Mouse (Mus musculus) ES-E14 (cell line): ENCODE measurements around the gene Stx5a. TPM values are rescaled to one million over a fixed set of nuclear protein-coding genes. Genes with fewer than 3 reads are reported as not detected.

Experiments
- DNase-seq: peaks from one replicate; pipeline ENCODE4 v3.0.0-alpha.2; 2013; ENCODE audit warnings: low read depth, low spot score
- H3K27ac ChIP-seq: 2 replicates; pipeline ENCODE4 v1.5.1; 2012; ENCODE audit warnings: low read depth, mild to moderate bottlenecking, low read length, moderate library complexity, mixed read lengths; ENCODE audit not compliant: poor library complexity, insufficient read depth, severe bottlenecking
- H3K36me3 ChIP-seq: 2 replicates; pipeline ENCODE4 v1.6.1; 2012; ENCODE audit warnings: mild to moderate bottlenecking, low read length, moderate library complexity, mixed read lengths; ENCODE audit not compliant: control insufficient read depth, poor library complexity, insufficient read depth, severe bottlenecking
- H3K4me1 ChIP-seq, 2 experiments: fragments of 150-350 bp in 1 of 2; sonication (generic) in 1 of 2; 2 replicates each; pipeline ENCODE4 v1.6.1; 2012; ENCODE audit warnings: low read length in 2 of 2, mild to moderate bottlenecking in 1 of 2, mixed read lengths in 1 of 2; ENCODE audit not compliant: control insufficient read depth in 2 of 2, insufficient read depth in 2 of 2, poor library complexity in 1 of 2
- H3K4me3 ChIP-seq, 2 experiments: fragments of 150-350 bp in 1 of 2; sonication (generic) in 1 of 2; 2 replicates each; pipeline ENCODE4 v1.5.1; 2012; ENCODE audit warnings: low read length in 2 of 2, low read depth in 1 of 2, mild to moderate bottlenecking in 1 of 2, mixed read lengths in 1 of 2; ENCODE audit not compliant: insufficient read depth in 1 of 2, poor library complexity in 1 of 2, severe bottlenecking in 1 of 2
- H3K9ac ChIP-seq: 2 replicates; pipeline ENCODE4 v1.6.1; 2012; ENCODE audit warnings: low read depth, mild to moderate bottlenecking, low read length, mixed read lengths; ENCODE audit not compliant: poor library complexity, insufficient read depth, severe bottlenecking
- H3K9me3 ChIP-seq: fragments of 150-350 bp; sonication (generic); 2 replicates; pipeline ENCODE4 v1.6.1; 2012; ENCODE audit warnings: low read depth, mild to moderate bottlenecking, low read length; ENCODE audit not compliant: control insufficient read depth, insufficient read depth
- CHD2 ChIP-seq: IDR thresholded peaks from 2 replicates; pipeline ENCODE4 v1.6.1; 2014; ENCODE audit warnings: mild to moderate bottlenecking, low read depth, low read length, inconsistent platforms
- HCFC1 ChIP-seq: IDR thresholded peaks from 2 replicates; pipeline ENCODE4 v1.6.1; 2012; ENCODE audit warnings: low read length, inconsistent platforms, borderline replicate concordance; ENCODE audit not compliant: insufficient read depth
- MAFK ChIP-seq: IDR thresholded peaks from 2 replicates; pipeline ENCODE4 v1.6.1; 2014; ENCODE audit warnings: mild to moderate bottlenecking, low read depth, low read length, inconsistent platforms; ENCODE audit not compliant: insufficient read depth
- ZC3H11A ChIP-seq: IDR thresholded peaks from 2 replicates; pipeline ENCODE4 v1.6.1; 2012; ENCODE audit warnings: low read depth, mild to moderate bottlenecking, inconsistent platforms, low read length, borderline replicate concordance
- ZNF384 ChIP-seq: IDR thresholded peaks from 2 replicates; pipeline ENCODE4 v1.6.1; 2012; ENCODE audit warnings: low read depth, low read length, inconsistent platforms
- in situ Hi-C, 2 experiments: fragments of 600-800 bp; cut with MboI; formaldehyde crosslinking; loops; one replicate each; pipeline ENCODE4 v1.15.1; 2025; ENCODE audit warnings: low sequenced_read_pairs in 2 of 2, inconsistent platforms in 1 of 2; ENCODE audit not compliant: unreplicated experiment in 2 of 2
- total RNA-seq: library from RNA; depleted of rRNA; stranded (reverse); fragments of 300-350 nt; gene quantifications from 2 replicates; pipeline ENCODE4 v1.2.3, GENCODE M21; 2012

Gene Stx5a
- total RNA-seq, 1 experiment = 66.3 TPM

DNA sequence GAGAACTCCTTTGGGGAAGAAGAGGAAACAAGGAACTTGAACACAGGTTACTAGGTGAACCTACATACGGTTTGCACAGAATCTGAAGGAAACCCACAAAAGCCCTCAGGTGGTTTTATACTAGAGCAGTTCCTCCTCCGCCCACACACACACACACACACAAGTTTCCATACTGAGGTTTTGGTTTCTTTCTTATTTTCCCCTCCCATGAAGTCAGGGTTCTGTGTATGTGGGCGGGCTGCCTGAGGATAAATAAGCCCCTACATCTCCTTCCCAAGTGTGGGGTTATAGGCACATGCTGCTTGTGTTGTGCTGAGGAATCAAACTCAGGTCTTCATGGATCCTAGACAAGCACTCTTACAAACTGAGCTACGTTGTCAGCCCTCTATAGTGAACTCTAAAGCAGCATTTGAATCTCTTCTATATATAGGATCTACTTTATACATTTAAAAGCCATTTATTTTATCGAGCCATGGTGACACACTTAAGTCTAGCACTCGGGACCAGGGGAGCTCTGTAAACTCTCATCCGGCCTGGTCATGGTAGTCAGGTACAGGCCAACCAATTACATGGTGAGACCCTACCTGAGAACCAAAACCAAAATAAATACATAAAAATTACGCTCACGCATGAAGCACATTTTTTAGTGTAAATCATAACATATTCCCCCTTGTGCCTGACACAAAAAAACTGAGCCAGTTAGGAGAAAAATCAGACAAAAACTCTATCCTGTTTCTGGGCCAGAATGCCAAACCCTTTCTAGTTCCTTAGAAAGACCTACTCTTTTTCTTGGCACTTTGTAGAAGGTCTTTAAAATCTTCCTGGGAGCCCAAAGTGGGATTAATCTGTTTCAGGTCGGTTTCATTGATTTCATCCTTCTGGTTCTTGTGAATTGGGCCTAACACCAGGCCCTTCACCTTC lies 29.0 kb upstream of the Stx5a start:
- 0 out of 2 replicates have a peak, but pooled peaks have one; percentile 19 for TF ChIP-seq CHD2
- TF ChIP-seq HCFC1 = no peak
- no peaks in the 10 kb centered on the region for H3K9me3 ChIP-seq
- no peak for DNase-seq
- in situ Hi-C loops = no loop called here
- H3K4me3 ChIP-seq = peak overlapping the region; percentile 92 to 98
- peaks cover 7 to 12% of the 10 kb centered on the region in 2 experiments; a peak in 2 of 4 replicates for H3K4me1 ChIP-seq
- peak overlapping the region; percentile 95 for H3K27ac ChIP-seq
- peak overlapping the region; percentile 95 for H3K9ac ChIP-seq
- peaks cover 50% of the 10 kb centered on the region for H3K36me3 ChIP-seq

DNA sequence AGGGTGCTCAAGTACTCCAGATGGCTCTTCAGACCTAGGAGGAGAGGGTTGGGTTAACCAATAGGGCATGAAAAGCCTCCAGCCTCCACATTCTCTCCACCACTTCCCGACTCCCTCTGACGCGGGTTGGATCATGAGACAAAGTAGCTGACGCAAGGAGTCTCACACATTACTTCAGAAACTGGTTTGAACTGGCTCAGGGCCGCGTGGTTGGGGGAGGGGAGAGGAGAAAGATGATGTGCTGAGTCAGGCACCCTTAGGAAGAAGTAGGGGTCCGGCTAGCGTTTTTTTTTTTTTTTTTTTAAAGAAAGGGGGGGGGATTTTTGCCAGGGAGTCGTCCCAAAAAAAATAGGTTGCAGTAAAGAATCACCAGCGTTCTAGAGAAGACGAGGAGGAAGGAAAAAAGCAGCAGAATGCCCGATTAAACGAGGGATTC lies 28.3 kb upstream of the Stx5a start:
- in situ Hi-C loops = no loop called here
- Histone ChIP-seq H3K4me3 (peak overlapping the region; percentile 92 to 98), H3K4me1 (peaks cover 7 to 9% of the 10 kb centered on the region in 2 experiments; a peak in 2 of 4 replicates), H3K9ac (peak overlapping the region; percentile 95), H3K9me3 (no peaks in the 10 kb centered on the region), H3K36me3 (peaks cover 44% of the 10 kb centered on the region), H3K27ac (peak overlapping the region; percentile 95)
- peak; percentile 98 for DNase-seq
- TF ChIP-seq ZNF384 (peak; percentile 97), HCFC1 (no peak; the same call in 1 of the 2 replicates), CHD2 (no peak), ZC3H11A (no peak), MAFK (peak; percentile 98)

DNA sequence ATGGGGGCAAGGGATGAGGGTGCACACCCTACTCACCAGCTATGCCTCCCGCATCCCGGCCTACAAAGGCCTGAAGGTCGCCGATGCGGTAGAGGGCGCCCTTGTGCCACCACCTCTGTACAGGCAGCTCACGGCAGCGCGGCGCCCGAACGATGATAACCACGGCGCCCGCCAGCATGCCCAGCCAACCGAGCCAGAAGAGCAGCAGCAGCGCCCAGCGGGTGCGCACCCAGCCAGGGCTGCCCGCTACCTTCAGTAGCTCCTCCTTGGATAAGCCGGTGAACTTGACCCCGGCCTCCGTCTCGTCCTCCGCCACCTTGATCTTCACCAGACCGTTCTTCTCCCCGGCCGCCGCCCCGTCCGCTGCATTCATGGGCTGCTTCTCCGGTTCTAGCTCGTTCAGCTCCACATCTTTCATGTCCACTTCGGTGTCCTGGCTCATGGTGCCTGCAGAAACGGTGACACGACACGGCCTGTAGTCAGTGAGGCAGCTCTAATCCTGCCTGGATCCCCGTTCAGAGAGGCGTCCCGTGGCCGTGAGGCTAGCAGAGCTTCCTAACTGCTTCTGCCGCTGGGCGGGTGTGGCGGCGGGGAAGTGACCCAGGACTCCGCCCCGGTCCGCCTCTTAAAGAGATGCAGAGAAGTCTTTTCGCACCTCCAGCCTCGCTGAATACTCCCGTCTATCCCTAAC lies 27.8 kb upstream of the Stx5a start:
- in situ Hi-C loops = no loop called here
- no peak for TF ChIP-seq ZNF384
- no peak for TF ChIP-seq ZC3H11A
- peak; percentile 25; the same call in 1 of the 2 replicates for TF ChIP-seq HCFC1
- no peak for TF ChIP-seq MAFK
- peak overlapping the region; percentile 92 to 98 for H3K4me3 ChIP-seq
- H3K27ac ChIP-seq = peak overlapping the region; percentile 95
- peak; percentile 84 for DNase-seq
- H3K9me3 ChIP-seq = no peaks in the 10 kb centered on the region
- H3K4me1 ChIP-seq = peaks cover 7 to 8% of the 10 kb centered on the region in 2 experiments; a peak in 2 of 4 replicates
- H3K9ac ChIP-seq = peak overlapping the region; percentile 95
- peaks cover 39% of the 10 kb centered on the region for H3K36me3 ChIP-seq

DNA sequence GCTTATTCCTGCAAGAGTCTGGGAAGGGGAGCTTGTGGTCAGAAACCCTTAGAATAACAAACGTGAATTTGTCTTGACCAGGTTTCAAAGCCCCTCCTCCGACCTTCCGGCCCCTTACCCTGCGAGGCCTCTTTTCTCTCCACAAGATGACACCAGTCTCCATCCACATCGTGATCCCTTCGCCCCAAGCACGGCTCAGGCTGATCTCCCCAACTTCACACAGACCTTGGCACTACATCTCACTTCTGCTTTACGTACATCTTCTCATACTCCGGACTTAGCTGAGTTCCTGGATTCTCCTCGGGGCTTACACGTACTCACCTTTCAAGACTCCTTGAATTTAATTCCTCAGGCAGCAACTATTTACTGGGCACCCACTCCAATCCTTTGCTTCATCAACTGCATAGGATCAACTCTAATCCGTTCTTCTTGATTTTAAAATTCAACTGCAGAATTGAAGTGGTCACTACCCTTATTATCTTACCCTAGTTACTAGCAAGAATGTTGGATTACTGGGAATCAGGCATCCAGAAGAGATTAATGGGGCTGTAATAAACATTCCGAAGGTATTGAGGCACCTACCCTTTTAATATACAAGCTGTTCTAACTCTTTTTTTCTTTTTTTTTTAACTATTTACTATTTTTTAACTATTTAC lies 27.1 kb upstream of the Stx5a start:
- Histone ChIP-seq H3K9me3 (no peaks in the 10 kb centered on the region), H3K27ac (peak overlapping the region; percentile 95), H3K9ac (peak overlapping the region; percentile 95), H3K4me1 (peaks cover 7 to 8% of the 10 kb centered on the region in 2 experiments; a peak in 2 of 4 replicates), H3K36me3 (peaks cover 32% of the 10 kb centered on the region), H3K4me3 (peak overlapping the region; percentile 92 to 98)
- no peak for DNase-seq
- in situ Hi-C loops = no loop called here
- TF ChIP-seq HCFC1 (no peak), ZNF384 (no peak)
